Mouse (Mus musculus): ENCODE results near the gene 2210017I01Rik. TPM values are rescaled to one million over a fixed set of nuclear protein-coding genes. Genes with fewer than 3 reads are reported as not detected.

2210017I01Rik gene
- polyA plus RNA-seq, 1 experiment from 2014 or later = not detected

Other genes starting within 250 kb of the 2210017I01Rik start
- not detected in 2 replicates for gene Sprr2f, start 242.3 kb downstream of the 2210017I01Rik start, polyA plus RNA-seq (2015; fragmentation: Nextera tagmentation; extraction: Ambion mirVana)
- not detected in 2 replicates for gene Sprr2h, start 221.8 kb downstream of the 2210017I01Rik start, polyA plus RNA-seq (2015; fragmentation: Nextera tagmentation; extraction: Ambion mirVana)
- gene Sprr2i, start 199.5 kb downstream of the 2210017I01Rik start, polyA plus RNA-seq (2015; fragmentation: Nextera tagmentation; extraction: Ambion mirVana) = not detected in 2 replicates
- gene Sprr2j-ps, start 189.4 kb downstream of the 2210017I01Rik start, polyA plus RNA-seq (2015; fragmentation: Nextera tagmentation; extraction: Ambion mirVana) = not detected in 2 replicates
- gene Gm9774, start 178.1 kb downstream of the 2210017I01Rik start, polyA plus RNA-seq (2015; fragmentation: Nextera tagmentation; extraction: Ambion mirVana) = 9.8 and 12.0 TPM in 2 replicates
- not detected in 2 replicates for gene Sprr2k, start 174.9 kb downstream of the 2210017I01Rik start, polyA plus RNA-seq (2015; fragmentation: Nextera tagmentation; extraction: Ambion mirVana)
- gene Sprr1b, start 168.7 kb downstream of the 2210017I01Rik start, polyA plus RNA-seq (2015; fragmentation: Nextera tagmentation; extraction: Ambion mirVana) = not detected in 2 replicates
- not detected in 2 replicates for gene Sprr3, start 148.8 kb downstream of the 2210017I01Rik start, polyA plus RNA-seq (2015; fragmentation: Nextera tagmentation; extraction: Ambion mirVana)
- not detected in 2 replicates for gene Sprr1a, start 121.6 kb downstream of the 2210017I01Rik start, polyA plus RNA-seq (2015; fragmentation: Nextera tagmentation; extraction: Ambion mirVana)
- gene Sprr4, start 107.0 kb downstream of the 2210017I01Rik start, polyA plus RNA-seq (2015; fragmentation: Nextera tagmentation; extraction: Ambion mirVana) = not detected in 2 replicates
- not detected in 2 replicates for gene 2310046K23Rik, start 73.0 kb downstream of the 2210017I01Rik start, polyA plus RNA-seq (2015; fragmentation: Nextera tagmentation; extraction: Ambion mirVana)
- gene Ivl, start 33.8 kb downstream of the 2210017I01Rik start, polyA plus RNA-seq (2015; fragmentation: Nextera tagmentation; extraction: Ambion mirVana) = not detected in 2 replicates
- not detected in 2 replicates for gene Smcp, start 18.5 kb downstream of the 2210017I01Rik start, polyA plus RNA-seq (2015; fragmentation: Nextera tagmentation; extraction: Ambion mirVana)
- gene Lce6a, start 14.2 kb upstream of the 2210017I01Rik start, polyA plus RNA-seq (2015; fragmentation: Nextera tagmentation; extraction: Ambion mirVana) = not detected in 2 replicates
- gene Lce1a1, start 40.8 kb upstream of the 2210017I01Rik start, polyA plus RNA-seq (2015; fragmentation: Nextera tagmentation; extraction: Ambion mirVana) = not detected in 2 replicates
- gene Lce1b, start 49.4 kb upstream of the 2210017I01Rik start, polyA plus RNA-seq (2015; fragmentation: Nextera tagmentation; extraction: Ambion mirVana) = not detected in 2 replicates
- gene Lce1a2, start 62.8 kb upstream of the 2210017I01Rik start, polyA plus RNA-seq (2015; fragmentation: Nextera tagmentation; extraction: Ambion mirVana) = not detected in 2 replicates
- gene Lce1c, start 71.8 kb upstream of the 2210017I01Rik start, polyA plus RNA-seq (2015; fragmentation: Nextera tagmentation; extraction: Ambion mirVana) = not detected in 2 replicates
- not detected in 2 replicates for gene Lce1d, start 79.7 kb upstream of the 2210017I01Rik start, polyA plus RNA-seq (2015; fragmentation: Nextera tagmentation; extraction: Ambion mirVana)
- gene Lce1e, start 101.6 kb upstream of the 2210017I01Rik start, polyA plus RNA-seq (2015; fragmentation: Nextera tagmentation; extraction: Ambion mirVana) = not detected in 2 replicates
- not detected in 2 replicates for gene Lce1f, start 112.9 kb upstream of the 2210017I01Rik start, polyA plus RNA-seq (2015; fragmentation: Nextera tagmentation; extraction: Ambion mirVana)
- gene Gm38119, start 131.6 kb upstream of the 2210017I01Rik start, polyA plus RNA-seq (2015; fragmentation: Nextera tagmentation; extraction: Ambion mirVana) = not detected in 2 replicates
- not detected in 2 replicates for gene Lce1g, start 144.8 kb upstream of the 2210017I01Rik start, polyA plus RNA-seq (2015; fragmentation: Nextera tagmentation; extraction: Ambion mirVana)
- not detected in 2 replicates for gene Lce1h, start 157.6 kb upstream of the 2210017I01Rik start, polyA plus RNA-seq (2015; fragmentation: Nextera tagmentation; extraction: Ambion mirVana)
- gene Lce1i, start 171.4 kb upstream of the 2210017I01Rik start, polyA plus RNA-seq (2015; fragmentation: Nextera tagmentation; extraction: Ambion mirVana) = not detected in 2 replicates
- gene Lce1j, start 183.0 kb upstream of the 2210017I01Rik start, polyA plus RNA-seq (2015; fragmentation: Nextera tagmentation; extraction: Ambion mirVana) = not detected in 2 replicates
- not detected in 2 replicates for gene Lce1k, start 200.4 kb upstream of the 2210017I01Rik start, polyA plus RNA-seq (2015; fragmentation: Nextera tagmentation; extraction: Ambion mirVana)
- gene Kprp, start 219.8 kb upstream of the 2210017I01Rik start, polyA plus RNA-seq (2015; fragmentation: Nextera tagmentation; extraction: Ambion mirVana) = not detected in 2 replicates
- gene Lce1l, start 243.8 kb upstream of the 2210017I01Rik start, polyA plus RNA-seq (2015; fragmentation: Nextera tagmentation; extraction: Ambion mirVana) = not detected in 2 replicates

All from midbrain, embryonic 13.5 days (tissue).